Mouse (Mus musculus): ENCODE results near the gene Kmt5a.

DNA sequence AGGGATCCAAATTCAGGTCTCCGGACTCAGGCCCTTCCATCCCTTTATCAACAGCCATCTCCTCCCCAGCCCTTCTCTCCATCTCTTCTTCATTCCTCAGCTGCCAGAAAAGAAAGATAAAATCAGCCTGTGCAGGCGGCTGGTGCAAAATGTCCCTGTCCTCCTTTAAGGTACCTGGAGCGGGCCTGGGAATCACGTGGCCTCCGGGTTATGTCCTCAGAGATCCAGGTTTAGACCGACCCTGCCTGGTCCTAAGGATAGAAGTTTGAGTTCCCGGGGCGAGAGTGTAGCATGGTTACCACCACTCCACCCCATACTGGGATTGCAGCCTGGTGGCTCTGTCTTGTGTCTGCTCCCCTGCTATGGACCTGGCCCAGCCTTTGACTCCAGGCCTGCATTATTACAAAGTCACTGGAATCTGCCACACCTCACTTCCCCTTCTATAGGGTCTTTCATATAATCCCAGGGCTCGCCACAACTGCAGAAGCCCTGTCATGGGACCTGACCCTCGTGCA is 70.9 kb downstream of the Kmt5a start:
- TF ChIP-seq MAFK (IDR thresholded peaks at IDR 0.05; ENCODE audit: insufficient read depth, low read depth, low read length) (no peak), CHD2 (IDR thresholded peaks at IDR 0.05; ENCODE audit: low read depth, low read length) (no peak), ZNF384 (IDR thresholded peaks at IDR 0.05; ENCODE audit: low read depth, low read length) (no peak), ZC3H11A (IDR thresholded peaks at IDR 0.05; ENCODE audit: borderline replicate concordance, low read depth, low read length) (no peak)
